Mouse (Mus musculus) hindbrain, embryonic 15.5 days (tissue): ENCODE measurements at regions not wholly inside any gene's neighbourhood (a gene's known extent, or its start where the extent isn't known, plus 50 kb on each side); places are given as distances from the start of the nearest gene placed in this dataset.

Experiments used
- ATAC-seq: fragments of 200-750 bp; cut with Nextera tagmentation; 2 replicates; pipeline ENCODE4 v1.8.0; 2017; ENCODE audit warnings: low read depth, moderate number of reproducible peaks, moderate TSS enrichment; ENCODE audit not compliant: low FRiP score
- H3K27ac ChIP-seq: fragments of 300-500 bp; sonication (generic); replicated peaks from 2 replicates; pipeline ENCODE4 v1.5.1; 2015; ENCODE audit warnings: mild to moderate bottlenecking, inconsistent platforms
- H3K27me3 ChIP-seq: fragments of 300-500 bp; sonication (generic); 2 replicates; pipeline ENCODE4 v1.6.1; 2015; ENCODE audit warnings: control low read depth, inconsistent platforms
- H3K36me3 ChIP-seq: fragments of 300-500 bp; sonication (generic); 2 replicates; pipeline ENCODE4 v1.6.1; 2015; ENCODE audit warnings: control low read depth, inconsistent platforms
- H3K4me1 ChIP-seq: fragments of 300-500 bp; sonication (generic); replicated peaks from 2 replicates; pipeline ENCODE4 v1.6.1; 2015; ENCODE audit warnings: control low read depth, inconsistent platforms
- H3K4me2 ChIP-seq: fragments of 300-500 bp; sonication (generic); 2 replicates; pipeline ENCODE4 v1.6.1; 2015; ENCODE audit warnings: moderate library complexity, mild to moderate bottlenecking, inconsistent platforms
- H3K4me3 ChIP-seq: fragments of 300-500 bp; sonication (generic); 2 replicates; pipeline ENCODE4 v1.5.1; 2015; ENCODE audit warnings: mild to moderate bottlenecking, inconsistent platforms
- H3K9ac ChIP-seq: fragments of 300-500 bp; sonication (generic); 2 replicates; pipeline ENCODE4 v1.6.1; 2015; ENCODE audit warnings: inconsistent platforms
- H3K9me3 ChIP-seq: fragments of 300-500 bp; sonication (generic); 2 replicates; pipeline ENCODE4 v1.6.1; 2016; ENCODE audit warnings: control low read depth, inconsistent platforms
- WGBS: fragments of 180-500 bp; shearing (Covaris S2); methylation state at CpG from one replicate; pipeline ENCODE4 v1.1.7; 2015; 5-methylcytosine and 5-hydroxymethylcytosine counted together

GRCm38 (mm10) chrX:11705851-11706557, 378.4 kb downstream of the H2al1j start:
- no peaks in the 10 kb centered on the region for H3K9me3 ChIP-seq
- H3K36me3 ChIP-seq, result no peaks in the 10 kb centered on the region
- H3K4me1 ChIP-seq, result peaks cover 2% of the 10 kb centered on the region
- H3K27me3 ChIP-seq, result 0 out of 2 replicates have a peak, but pooled peaks cover 11% of the 10 kb centered on the region
- 91% methylated on average over 6 of the region's 6 CpGs for WGBS
- no peak for ATAC-seq
- no peak overlapping the region for H3K9ac ChIP-seq
- H3K27ac ChIP-seq, result no peak overlapping the region
- no peak overlapping the region for H3K4me3 ChIP-seq
- no peak overlapping the region for H3K4me2 ChIP-seq

- no peak overlapping the region for H3K9ac ChIP-seq
- H3K27me3 ChIP-seq, result 0 out of 2 replicates have a peak, but pooled peaks cover 11% of the 10 kb centered on the region
- 55% methylated on average over 6 of the region's 6 CpGs for WGBS
- peaks cover 2% of the 10 kb centered on the region for H3K4me1 ChIP-seq
- ATAC-seq, result no peak
- H3K4me3 ChIP-seq, result no peak overlapping the region
- no peaks in the 10 kb centered on the region for H3K36me3 ChIP-seq
- no peak overlapping the region for H3K4me2 ChIP-seq
- no peaks in the 10 kb centered on the region for H3K9me3 ChIP-seq
- no peak overlapping the region for H3K27ac ChIP-seq
Measured at GRCm38 (mm10) chrX:11707330-11707729, 379.7 kb downstream of the H2al1j start.

- H3K4me3 ChIP-seq, result no peak overlapping the region
- H3K27me3 ChIP-seq, result 0 out of 2 replicates have a peak, but pooled peaks cover 11% of the 10 kb centered on the region
- peaks cover 2% of the 10 kb centered on the region for H3K4me1 ChIP-seq
- no peaks in the 10 kb centered on the region for H3K36me3 ChIP-seq
- no peak for ATAC-seq
- no peak overlapping the region for H3K9ac ChIP-seq
- H3K4me2 ChIP-seq, result no peak overlapping the region
- 52% methylated on average over 6 of the region's 6 CpGs for WGBS
- no peak overlapping the region for H3K27ac ChIP-seq
- no peaks in the 10 kb centered on the region for H3K9me3 ChIP-seq
Measured at GRCm38 (mm10) chrX:11708325-11708724, 380.7 kb downstream of the H2al1j start.

GRCm38 (mm10) chrX:11709326-11709725, 381.7 kb downstream of the H2al1j start:
- peaks cover 2% of the 10 kb centered on the region for H3K4me1 ChIP-seq
- H3K4me3 ChIP-seq, result no peak overlapping the region
- 77% methylated on average over 4 of the region's 4 CpGs for WGBS
- H3K27me3 ChIP-seq, result 0 out of 2 replicates have a peak, but pooled peaks cover 6% of the 10 kb centered on the region
- H3K9me3 ChIP-seq, result no peaks in the 10 kb centered on the region
- no peak overlapping the region for H3K27ac ChIP-seq
- no peak overlapping the region for H3K9ac ChIP-seq
- no peak overlapping the region for H3K4me2 ChIP-seq
- no peaks in the 10 kb centered on the region for H3K36me3 ChIP-seq
- no peak for ATAC-seq

- Histone ChIP-seq H3K27me3 (no peaks in the 10 kb centered on the region), H3K9ac (no peak overlapping the region), H3K36me3 (no peaks in the 10 kb centered on the region), H3K4me1 (no peaks in the 10 kb centered on the region), H3K4me2 (no peak overlapping the region), H3K27ac (no peak overlapping the region), H3K9me3 (no peaks in the 10 kb centered on the region), H3K4me3 (no peak overlapping the region)
- WGBS, result 85% methylated on average over 3 of the region's 3 CpGs
- no peak for ATAC-seq
Measured at GRCm38 (mm10) chrX:11713423-11713822, 385.8 kb downstream of the H2al1j start.

- Histone ChIP-seq H3K27me3 (no peaks in the 10 kb centered on the region), H3K36me3 (no peaks in the 10 kb centered on the region), H3K4me1 (no peaks in the 10 kb centered on the region), H3K9me3 (no peaks in the 10 kb centered on the region), H3K9ac (no peak overlapping the region), H3K4me3 (no peak overlapping the region), H3K4me2 (no peak overlapping the region), H3K27ac (no peak overlapping the region)
- ATAC-seq, result no peak
- 70% methylated on average over 8 of the region's 8 CpGs for WGBS
Measured at GRCm38 (mm10) chrX:11716773-11717172, 389.2 kb downstream of the H2al1j start.

GRCm38 (mm10) chrX:11718778-11719177, 391.2 kb downstream of the H2al1j start:
- Histone ChIP-seq H3K36me3 (no peaks in the 10 kb centered on the region), H3K27ac (no peak overlapping the region), H3K4me1 (no peaks in the 10 kb centered on the region), H3K4me3 (no peak overlapping the region), H3K9me3 (no peaks in the 10 kb centered on the region), H3K4me2 (no peak overlapping the region), H3K27me3 (0 out of 2 replicates have a peak, but pooled peaks cover 4% of the 10 kb centered on the region), H3K9ac (no peak overlapping the region)
- no peak for ATAC-seq
- WGBS, result 87% methylated on average over 2 of the region's 2 CpGs

- ATAC-seq, result no peak
Measured at GRCm38 (mm10) chrX:11720517-11720916, 392.9 kb downstream of the H2al1j start.

GRCm38 (mm10) chrX:11722730-11723129, 395.1 kb downstream of the H2al1j start:
- H3K4me1 ChIP-seq, result 0 out of 2 replicates have a peak, but pooled peaks cover 3% of the 10 kb centered on the region
- 67% methylated on average over 4 of the region's 4 CpGs for WGBS
- no peaks in the 10 kb centered on the region for H3K36me3 ChIP-seq

More at GRCm38 (mm10) chrX:11720517-11720916, 392.9 kb downstream of the H2al1j start:
- Histone ChIP-seq H3K4me3 (no peak overlapping the region), H3K9me3 (no peaks in the 10 kb centered on the region), H3K9ac (no peak overlapping the region), H3K4me1 (no peaks in the 10 kb centered on the region), H3K27me3 (0 out of 2 replicates have a peak, but pooled peaks cover 4% of the 10 kb centered on the region), H3K4me2 (no peak overlapping the region), H3K27ac (no peak overlapping the region), H3K36me3 (no peaks in the 10 kb centered on the region)
- 75% methylated on average over 7 of the region's 7 CpGs for WGBS

GRCm38 (mm10) chrX:11724718-11725117, 397.1 kb downstream of the H2al1j start:
- Histone ChIP-seq H3K27me3 (0 out of 2 replicates have a peak, but pooled peaks cover 4% of the 10 kb centered on the region), H3K4me2 (no peak overlapping the region), H3K9ac (no peak overlapping the region), H3K4me1 (0 out of 2 replicates have a peak, but pooled peaks cover 3% of the 10 kb centered on the region), H3K36me3 (no peaks in the 10 kb centered on the region), H3K27ac (no peak overlapping the region), H3K4me3 (no peak overlapping the region), H3K9me3 (no peaks in the 10 kb centered on the region)
- WGBS, result 92% methylated on average over 8 of the region's 8 CpGs
- ATAC-seq, result no peak

More at GRCm38 (mm10) chrX:11722730-11723129, 395.1 kb downstream of the H2al1j start:
- ATAC-seq, result no peak
- H3K27me3 ChIP-seq, result 0 out of 2 replicates have a peak, but pooled peaks cover 4% of the 10 kb centered on the region
- H3K4me2 ChIP-seq, result no peak overlapping the region
- H3K9me3 ChIP-seq, result no peaks in the 10 kb centered on the region
- no peak overlapping the region for H3K27ac ChIP-seq
- H3K4me3 ChIP-seq, result no peak overlapping the region
- H3K9ac ChIP-seq, result no peak overlapping the region

GRCm38 (mm10) chrX:11726524-11727231, 399.1 kb downstream of the H2al1j start:
- no peak overlapping the region for H3K4me3 ChIP-seq
- H3K27ac ChIP-seq, result no peak overlapping the region
- H3K4me1 ChIP-seq, result 0 out of 2 replicates have a peak, but pooled peaks cover 3% of the 10 kb centered on the region
- H3K9me3 ChIP-seq, result no peaks in the 10 kb centered on the region
- WGBS, result 39% methylated on average over 8 of the region's 8 CpGs
- H3K27me3 ChIP-seq, result 0 out of 2 replicates have a peak, but pooled peaks cover 4% of the 10 kb centered on the region
- H3K9ac ChIP-seq, result no peak overlapping the region
- no peaks in the 10 kb centered on the region for H3K36me3 ChIP-seq
- ATAC-seq, result peak; percentile 34; the same call in 1 of the 2 replicates
- H3K4me2 ChIP-seq, result no peak overlapping the region

GRCm38 (mm10) chrX:11728481-11728880, 400.9 kb downstream of the H2al1j start:
- no peaks in the 10 kb centered on the region for H3K9me3 ChIP-seq
- no peaks in the 10 kb centered on the region for H3K27me3 ChIP-seq
- H3K9ac ChIP-seq, result no peak overlapping the region
- H3K4me1 ChIP-seq, result 0 out of 2 replicates have a peak, but pooled peaks cover 3% of the 10 kb centered on the region
- 86% methylated on average over 4 of the region's 4 CpGs for WGBS
- H3K27ac ChIP-seq, result no peak overlapping the region
- no peak overlapping the region for H3K4me3 ChIP-seq
- ATAC-seq, result no peak
- H3K36me3 ChIP-seq, result no peaks in the 10 kb centered on the region
- no peak overlapping the region for H3K4me2 ChIP-seq
